Mouse (Mus musculus): ENCODE results near the gene Dgcr6.

DNA sequence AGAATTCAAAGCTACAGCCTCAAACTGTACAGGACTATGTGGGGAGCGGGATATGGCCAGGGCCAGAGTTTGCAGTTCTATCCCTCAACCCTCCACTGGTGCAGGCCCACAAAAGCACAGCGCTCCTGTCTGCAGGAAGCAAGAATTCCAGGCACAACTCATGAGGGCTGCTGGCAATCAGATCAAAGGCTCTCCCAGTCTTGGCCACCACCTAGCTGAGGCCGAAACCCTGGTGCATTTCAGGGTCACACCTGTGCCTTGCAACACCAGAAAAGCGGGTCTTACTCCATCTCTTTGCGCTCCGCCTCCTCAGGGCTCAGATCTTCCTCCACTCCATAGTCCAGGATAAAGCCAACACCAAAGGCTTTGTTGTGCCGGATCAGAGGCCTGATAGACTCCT lies 31.6 kb downstream of the Dgcr6 start:
- TF ChIP-seq POLR2A (IDR thresholded peaks at IDR 0.05; ENCODE audit: insufficient read depth, low read depth, low read length): no peak
- no peak for TF ChIP-seq EP300 (IDR thresholded peaks at IDR 0.05; ENCODE audit: insufficient read depth, low read depth, low read length)
